Mouse (Mus musculus): ENCODE measurements at regions not wholly inside any gene's neighbourhood (a gene's known extent, or its start where the extent isn't known, plus 50 kb on each side); places are given as distances from the start of the nearest gene placed in this dataset.

DNA sequence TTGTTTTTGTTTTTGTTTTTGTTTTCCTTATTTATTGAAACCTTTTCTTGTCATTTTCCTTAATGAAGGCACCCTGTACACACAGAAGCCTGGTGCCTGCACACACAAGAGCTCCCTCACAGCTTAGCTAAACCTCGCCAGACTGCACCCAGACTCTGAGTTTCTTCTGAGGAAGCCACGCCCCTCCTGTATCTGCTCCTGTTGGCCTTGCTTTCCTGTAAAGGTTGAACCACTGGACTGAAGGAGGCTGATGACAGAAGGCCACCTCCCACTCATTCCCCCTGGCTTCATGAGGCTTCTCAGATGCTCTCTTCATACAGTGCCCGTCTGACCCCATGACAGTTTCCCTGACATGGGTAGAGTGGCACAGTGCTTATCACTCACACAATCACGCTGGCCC lies 97.2 kb upstream of the Slc34a2 start:
- ATAC-seq = no peak
- 64% methylated on average over 4 of the region's 4 CpGs for WGBS (ENCODE audit: insufficient replicate concordance)

DNA sequence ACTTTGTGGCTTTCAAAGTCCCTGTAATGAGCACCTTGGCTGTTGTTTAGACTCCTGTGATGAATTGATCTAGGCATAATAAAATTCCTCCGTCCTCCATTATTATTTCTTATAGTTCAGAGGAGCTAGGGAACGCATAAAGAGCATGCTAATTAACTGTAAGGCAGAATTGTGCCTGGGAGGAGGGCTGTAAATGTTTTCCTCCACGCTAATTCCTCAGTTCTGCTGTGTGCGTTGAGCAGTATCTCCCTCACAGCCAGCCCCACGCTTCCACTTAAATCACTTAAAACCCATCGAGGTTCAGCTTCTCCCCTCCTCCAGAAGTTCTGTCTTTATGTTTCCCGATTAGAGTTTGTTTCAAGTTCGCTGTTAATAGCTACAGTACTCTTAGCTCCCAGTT lies 84.0 kb upstream of the Slc34a2 start:
- 69% methylated on average over 8 of the region's 8 CpGs for WGBS (ENCODE audit: insufficient replicate concordance)
- H3K27me3 ChIP-seq (ENCODE audit: insufficient read depth, low read length) = no peaks in the 10 kb centered on the region
- ATAC-seq = no peak

More for the DNA sequence above, 97.2 kb upstream of the Slc34a2 start:
- DNase-seq = no peak
- no peak overlapping the region for H3K4me2 ChIP-seq (ENCODE audit: low read depth, low read length)
- H3K9me3 ChIP-seq (ENCODE audit: low read length) = no peaks in the 10 kb centered on the region
- H3K4me3 ChIP-seq (ENCODE audit: low read depth, low read length) = no peak overlapping the region
- no peak overlapping the region for H3K27ac ChIP-seq (ENCODE audit: low read depth)
- no peaks in the 10 kb centered on the region for H3K27me3 ChIP-seq (ENCODE audit: insufficient read depth, low read length)
- no peaks in the 10 kb centered on the region for H3K36me3 ChIP-seq (replicated peaks; ENCODE audit: insufficient read depth, low read length)
- TF ChIP-seq EP300 (IDR thresholded peaks at IDR 0.05; ENCODE audit: low read depth) (no peak), CTCF (IDR thresholded peaks at IDR 0.05; ENCODE audit: low read depth) (no peak)
- H3K9ac ChIP-seq (replicated peaks) = no peak overlapping the region
- no peaks in the 10 kb centered on the region for H3K4me1 ChIP-seq (ENCODE audit: insufficient read depth)

DNA sequence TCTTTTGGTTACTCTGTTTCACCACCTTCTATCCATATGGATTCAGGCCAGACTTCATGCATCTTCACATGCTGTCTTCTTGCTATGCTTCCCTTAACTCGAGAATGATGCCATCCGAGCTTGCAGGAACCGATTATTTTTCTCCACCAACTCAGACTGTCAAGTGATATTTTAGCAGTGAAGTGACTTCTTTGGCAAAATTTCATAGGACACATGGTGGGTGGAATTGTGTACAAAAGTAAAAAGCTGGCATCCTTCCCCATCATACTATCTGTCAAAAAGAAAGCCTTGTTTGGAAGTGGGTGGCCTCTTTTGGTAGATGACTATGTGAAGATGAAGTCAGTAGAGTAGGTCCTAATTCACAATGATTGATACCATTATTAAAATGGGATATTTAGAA lies 83.2 kb upstream of the Slc34a2 start:
- H3K4me3 ChIP-seq (ENCODE audit: low read depth, low read length) = no peak overlapping the region
- 80% methylated on average over 3 of the region's 3 CpGs for WGBS (ENCODE audit: insufficient replicate concordance)
- no peaks in the 10 kb centered on the region for H3K9me3 ChIP-seq (ENCODE audit: low read length)
- TF ChIP-seq CTCF (IDR thresholded peaks at IDR 0.05; ENCODE audit: low read depth) (no peak), EP300 (IDR thresholded peaks at IDR 0.05; ENCODE audit: low read depth) (no peak)
- no peaks in the 10 kb centered on the region for H3K27me3 ChIP-seq (ENCODE audit: insufficient read depth, low read length)
- no peak for DNase-seq
- H3K4me1 ChIP-seq (ENCODE audit: insufficient read depth) = no peaks in the 10 kb centered on the region
- H3K4me2 ChIP-seq (ENCODE audit: low read depth, low read length) = no peak overlapping the region
- ATAC-seq = no peak
- H3K27ac ChIP-seq (ENCODE audit: low read depth) = no peak overlapping the region
- no peaks in the 10 kb centered on the region for H3K36me3 ChIP-seq (replicated peaks; ENCODE audit: insufficient read depth, low read length)
- H3K9ac ChIP-seq (replicated peaks) = no peak overlapping the region

More for the DNA sequence above, 84.0 kb upstream of the Slc34a2 start:
- DNase-seq = no peak
- Histone ChIP-seq H3K9me3 (ENCODE audit: low read length) (no peaks in the 10 kb centered on the region), H3K9ac (replicated peaks) (no peak overlapping the region), H3K4me2 (ENCODE audit: low read depth, low read length) (no peak overlapping the region), H3K4me3 (ENCODE audit: low read depth, low read length) (no peak overlapping the region), H3K36me3 (replicated peaks; ENCODE audit: insufficient read depth, low read length) (no peaks in the 10 kb centered on the region), H3K4me1 (ENCODE audit: insufficient read depth) (no peaks in the 10 kb centered on the region), H3K27ac (ENCODE audit: low read depth) (no peak overlapping the region)
- TF ChIP-seq CTCF (IDR thresholded peaks at IDR 0.05; ENCODE audit: low read depth) (no peak), EP300 (IDR thresholded peaks at IDR 0.05; ENCODE audit: low read depth) (no peak)

DNA sequence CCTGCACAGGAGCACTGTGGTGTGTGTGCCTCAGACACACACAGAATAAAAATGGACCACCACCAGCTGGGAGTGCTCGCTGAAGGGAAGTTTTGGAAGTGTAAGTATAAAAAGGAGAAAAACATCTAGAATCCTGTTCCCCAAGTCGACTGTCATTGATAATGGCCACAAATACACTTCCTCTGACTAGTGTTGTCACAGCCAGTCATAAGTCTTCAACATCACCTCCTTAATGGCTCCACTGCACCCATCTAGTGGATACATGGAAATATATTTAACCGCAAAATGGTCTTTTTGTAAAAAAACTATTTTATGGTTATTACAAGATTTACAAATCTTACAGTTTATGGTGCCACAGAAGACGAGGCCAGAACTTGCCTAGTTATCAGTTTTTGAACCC lies 73.7 kb upstream of the Slc34a2 start:
- no peaks in the 10 kb centered on the region for H3K36me3 ChIP-seq (replicated peaks; ENCODE audit: insufficient read depth, low read length)
- no peak overlapping the region for H3K4me3 ChIP-seq (ENCODE audit: low read depth, low read length)
- 67% methylated on average over 4 of the region's 4 CpGs for WGBS (ENCODE audit: insufficient replicate concordance)
- no peak for DNase-seq
- no peaks in the 10 kb centered on the region for H3K27me3 ChIP-seq (ENCODE audit: insufficient read depth, low read length)
- no peak overlapping the region for H3K4me2 ChIP-seq (ENCODE audit: low read depth, low read length)
- TF ChIP-seq CTCF (IDR thresholded peaks at IDR 0.05; ENCODE audit: low read depth) = no peak
- no peak for TF ChIP-seq EP300 (IDR thresholded peaks at IDR 0.05; ENCODE audit: low read depth)
- ATAC-seq = no peak
- H3K4me1 ChIP-seq (ENCODE audit: insufficient read depth) = no peaks in the 10 kb centered on the region
- H3K9me3 ChIP-seq (ENCODE audit: low read length) = no peaks in the 10 kb centered on the region
- H3K27ac ChIP-seq (ENCODE audit: low read depth) = no peak overlapping the region
- H3K9ac ChIP-seq (replicated peaks) = no peak overlapping the region

DNA sequence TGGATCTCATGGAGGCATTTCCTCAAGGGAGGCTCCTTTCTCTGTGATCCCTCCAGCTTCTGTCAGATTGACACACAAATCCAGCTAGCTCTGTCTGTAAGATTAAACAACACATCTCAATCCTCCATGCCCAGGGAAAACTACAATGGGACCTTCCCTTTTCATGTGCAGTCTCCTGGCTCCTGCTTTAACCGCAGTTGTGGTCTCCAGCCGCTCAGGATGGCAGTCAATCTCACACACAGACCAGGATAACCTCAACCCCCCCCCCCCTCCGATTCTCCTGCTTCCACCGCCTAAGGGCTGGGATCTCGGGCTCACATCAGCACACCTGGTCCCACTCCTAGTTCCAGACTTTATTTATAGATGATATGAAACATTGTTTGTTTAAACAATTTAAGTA lies 66.1 kb upstream of the Slc34a2 start:
- no peaks in the 10 kb centered on the region for H3K4me1 ChIP-seq (ENCODE audit: insufficient read depth)
- 56% methylated on average over 5 of the region's 5 CpGs for WGBS (ENCODE audit: insufficient replicate concordance)
- no peak overlapping the region for H3K27ac ChIP-seq (ENCODE audit: low read depth)
- no peak overlapping the region for H3K4me2 ChIP-seq (ENCODE audit: low read depth, low read length)
- no peak for ATAC-seq
- no peak for DNase-seq
- no peaks in the 10 kb centered on the region for H3K27me3 ChIP-seq (ENCODE audit: insufficient read depth, low read length)
- TF ChIP-seq CTCF (IDR thresholded peaks at IDR 0.05; ENCODE audit: low read depth) (no peak), EP300 (IDR thresholded peaks at IDR 0.05; ENCODE audit: low read depth) (no peak)
- no peak overlapping the region for H3K9ac ChIP-seq (replicated peaks)
- H3K4me3 ChIP-seq (ENCODE audit: low read depth, low read length) = no peak overlapping the region
- H3K36me3 ChIP-seq (replicated peaks; ENCODE audit: insufficient read depth, low read length) = no peaks in the 10 kb centered on the region
- no peaks in the 10 kb centered on the region for H3K9me3 ChIP-seq (ENCODE audit: low read length)

DNA sequence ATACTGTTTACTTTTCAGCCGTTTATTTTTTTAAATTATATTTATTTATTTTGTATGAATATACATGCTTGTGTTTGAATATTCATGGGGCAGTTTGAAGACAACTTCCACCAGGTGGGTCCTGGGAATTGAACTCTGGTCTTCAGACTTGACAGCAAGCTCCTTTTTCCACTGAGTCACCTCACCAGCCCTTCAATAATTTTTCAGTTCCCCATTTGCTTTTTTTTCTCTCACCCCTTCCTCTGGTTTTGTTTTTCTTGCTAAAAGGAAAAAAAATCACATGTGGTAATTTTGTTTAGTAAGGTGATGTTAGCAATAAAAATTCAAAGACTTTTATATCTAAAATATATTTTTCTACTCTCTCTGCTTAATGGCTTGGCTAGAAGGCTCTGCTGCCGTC lies 64.9 kb upstream of the Slc34a2 start:
- no peak for ATAC-seq
- Histone ChIP-seq H3K27me3 (ENCODE audit: insufficient read depth, low read length) (no peaks in the 10 kb centered on the region), H3K27ac (ENCODE audit: low read depth) (no peak overlapping the region), H3K4me2 (ENCODE audit: low read depth, low read length) (no peak overlapping the region), H3K9me3 (ENCODE audit: low read length) (no peaks in the 10 kb centered on the region), H3K4me3 (ENCODE audit: low read depth, low read length) (no peak overlapping the region), H3K4me1 (ENCODE audit: insufficient read depth) (no peaks in the 10 kb centered on the region), H3K36me3 (replicated peaks; ENCODE audit: insufficient read depth, low read length) (no peaks in the 10 kb centered on the region), H3K9ac (replicated peaks) (no peak overlapping the region)
- no peak for DNase-seq
- 77% methylated on average over 2 of the region's 2 CpGs for WGBS (ENCODE audit: insufficient replicate concordance)
- TF ChIP-seq CTCF (IDR thresholded peaks at IDR 0.05; ENCODE audit: low read depth) (no peak), EP300 (IDR thresholded peaks at IDR 0.05; ENCODE audit: low read depth) (no peak)

DNA sequence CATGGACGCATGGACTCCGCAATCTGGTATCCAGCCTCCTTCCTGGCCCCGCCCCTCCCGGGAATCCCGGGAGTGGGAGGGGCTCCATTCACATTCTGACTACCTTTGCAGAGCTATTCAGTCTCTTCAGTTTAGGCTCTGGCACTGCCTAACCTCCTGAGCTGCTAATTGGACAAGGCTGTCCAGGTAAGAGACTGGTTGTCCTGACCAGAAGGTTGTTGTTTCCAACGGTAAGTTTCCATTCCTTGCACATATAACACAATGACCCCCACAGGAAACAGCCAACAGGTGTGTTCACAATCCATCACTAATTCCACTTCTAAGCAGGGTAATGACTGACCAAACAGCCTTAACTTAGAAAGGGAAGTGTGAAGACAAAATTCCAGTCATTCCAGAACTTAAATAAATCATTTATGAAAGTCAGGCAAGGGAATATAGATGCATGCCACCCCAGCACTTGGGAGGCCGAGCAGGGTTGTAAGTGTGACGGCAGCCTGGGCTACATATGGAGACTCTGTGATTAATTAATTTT lies 62.3 kb upstream of the Slc34a2 start:
- Histone ChIP-seq H3K4me1 (ENCODE audit: insufficient read depth) (no peaks in the 10 kb centered on the region), H3K27ac (ENCODE audit: low read depth) (no peak overlapping the region), H3K4me2 (ENCODE audit: low read depth, low read length) (no peak overlapping the region), H3K9me3 (ENCODE audit: low read length) (no peaks in the 10 kb centered on the region), H3K4me3 (ENCODE audit: low read depth, low read length) (no peak overlapping the region), H3K27me3 (ENCODE audit: insufficient read depth, low read length) (no peaks in the 10 kb centered on the region), H3K36me3 (replicated peaks; ENCODE audit: insufficient read depth, low read length) (no peaks in the 10 kb centered on the region), H3K9ac (replicated peaks) (no peak overlapping the region)
- ATAC-seq (no peak), DNase-seq (no peak)
- 70% methylated on average over 8 of the region's 8 CpGs for WGBS (ENCODE audit: insufficient replicate concordance)
- TF ChIP-seq CTCF (IDR thresholded peaks at IDR 0.05; ENCODE audit: low read depth) = no peak
- no peak for TF ChIP-seq EP300 (IDR thresholded peaks at IDR 0.05; ENCODE audit: low read depth)

Measured in liver, postnatal 0 days (tissue).